Mouse (Mus musculus): Measurements from ENCODE around the gene Rora.

Gene Rora

GRCm38 (mm10) chr9:69336063-69336462, 682.5 kb downstream of the Rora start:
- DNase-seq (ENCODE audit: extremely low spot score, low spot score): no peak

GRCm38 (mm10) chr9:69339199-69339598, 685.6 kb downstream of the Rora start:
- no peak for DNase-seq (ENCODE audit: extremely low spot score, low spot score)

- DNase-seq (ENCODE audit: extremely low spot score, low spot score): no peak
Measured at GRCm38 (mm10) chr9:69339829-69340228, 686.2 kb downstream of the Rora start.

GRCm38 (mm10) chr9:69340421-69340820, 686.8 kb downstream of the Rora start:
- DNase-seq (ENCODE audit: extremely low spot score, low spot score): no peak

GRCm38 (mm10) chr9:69343881-69344280, 690.3 kb downstream of the Rora start:
- DNase-seq (ENCODE audit: extremely low spot score, low spot score): no peak

- DNase-seq (ENCODE audit: extremely low spot score, low spot score): no peak
Measured at GRCm38 (mm10) chr9:69345550-69345949, 692.0 kb downstream of the Rora start.

- DNase-seq (ENCODE audit: extremely low spot score, low spot score): no peak
Measured at GRCm38 (mm10) chr9:69347796-69348195, 694.2 kb downstream of the Rora start.

- DNase-seq (ENCODE audit: extremely low spot score, low spot score): no peak
Measured at GRCm38 (mm10) chr9:69349537-69349936, 696.0 kb downstream of the Rora start.

GRCm38 (mm10) chr9:69354228-69354627, 700.6 kb downstream of the Rora start:
- DNase-seq (ENCODE audit: extremely low spot score, low spot score): no peak

GRCm38 (mm10) chr9:69357834-69358233, 704.2 kb downstream of the Rora start:
- peak; percentile 69 for DNase-seq (ENCODE audit: extremely low spot score, low spot score)

- no peak for DNase-seq (ENCODE audit: extremely low spot score, low spot score)
Measured at GRCm38 (mm10) chr9:69358797-69359196, 705.2 kb downstream of the Rora start.

GRCm38 (mm10) chr9:69361951-69362445, 708.4 kb downstream of the Rora start:
- no peak for DNase-seq (ENCODE audit: extremely low spot score, low spot score)

GRCm38 (mm10) chr9:69362766-69363165, 709.2 kb downstream of the Rora start:
- no peak for DNase-seq (ENCODE audit: extremely low spot score, low spot score)

- DNase-seq (ENCODE audit: extremely low spot score, low spot score): no peak
Measured at GRCm38 (mm10) chr9:69364117-69364516, 710.5 kb downstream of the Rora start.

GRCm38 (mm10) chr9:69367055-69367454, 713.5 kb downstream of the Rora start:
- DNase-seq (ENCODE audit: extremely low spot score, low spot score): no peak

- peak; percentile 57 for DNase-seq (ENCODE audit: extremely low spot score, low spot score)
Measured at GRCm38 (mm10) chr9:69368071-69368470, 714.5 kb downstream of the Rora start.

GRCm38 (mm10) chr9:69371046-69371724, 717.6 kb downstream of the Rora start:
- no peak for DNase-seq (ENCODE audit: extremely low spot score, low spot score)

- no peak for DNase-seq (ENCODE audit: extremely low spot score, low spot score)
Measured at GRCm38 (mm10) chr9:69372871-69373270, 719.3 kb downstream of the Rora start.

- no peak for DNase-seq (ENCODE audit: extremely low spot score, low spot score)
Measured at GRCm38 (mm10) chr9:69376982-69377653, 723.5 kb downstream of the Rora start.

- DNase-seq (ENCODE audit: extremely low spot score, low spot score): no peak
Measured at GRCm38 (mm10) chr9:69377654-69378045, 724.1 kb downstream of the Rora start.

- DNase-seq (ENCODE audit: extremely low spot score, low spot score): no peak
Measured at GRCm38 (mm10) chr9:69380546-69380945, 727.0 kb downstream of the Rora start.

- DNase-seq (ENCODE audit: extremely low spot score, low spot score): peak; percentile 8
Measured at GRCm38 (mm10) chr9:69381741-69382140, 728.2 kb downstream of the Rora start.

- peak; percentile 12 for DNase-seq (ENCODE audit: extremely low spot score, low spot score)
Measured at GRCm38 (mm10) chr9:69384475-69384874, 730.9 kb downstream of the Rora start.
